Mouse (Mus musculus): ENCODE measurements around the gene Lhx4.

DNA sequence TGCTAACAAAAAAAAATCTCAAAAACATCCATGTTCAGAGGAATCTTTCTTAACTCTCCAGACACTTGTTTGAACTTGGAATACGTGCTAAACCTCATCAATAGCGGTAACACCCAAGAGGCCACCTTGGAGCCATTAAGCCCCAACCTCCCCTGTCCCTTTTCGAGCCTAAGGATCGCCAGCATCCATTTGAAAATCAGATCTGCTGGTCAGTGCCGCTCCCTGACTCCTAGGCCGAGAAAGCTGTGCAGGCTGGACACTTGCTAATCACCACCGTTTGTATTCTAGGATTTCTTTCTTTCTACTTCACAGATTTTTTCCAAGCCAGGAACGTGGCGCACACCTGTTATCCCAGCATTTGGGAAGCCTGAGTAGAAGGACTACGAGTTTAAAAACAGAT, 23.7 kb downstream of the Lhx4 start:
- TF ChIP-seq POLR2A (IDR thresholded peaks at IDR 0.05; ENCODE audit: low read depth, low read length) (no peak), CTCF (conservative IDR thresholded peaks at IDR 0.05; ENCODE audit: insufficient read depth, insufficient read length, low read depth, low read length) (no peak)

All from kidney, adult 2 months (tissue).